Mouse (Mus musculus) myocyte (in vitro differentiated cells): ENCODE results near the gene 2310034G01Rik.

Experiments
- CEBPB ChIP-seq: IDR thresholded peaks from 2 replicates; pipeline ENCODE4 v1.6.1; 2011; ENCODE audit warnings: mild to moderate bottlenecking, moderate library complexity; ENCODE audit not compliant: poor library complexity, insufficient read depth, severe bottlenecking
- E2F4 ChIP-seq: IDR thresholded peaks from one replicate; pipeline ENCODE4 v1.6.1; 2011; ENCODE audit warnings: mild to moderate bottlenecking, control low read depth, moderate library complexity; ENCODE audit not compliant: insufficient read depth
- MAX ChIP-seq: IDR thresholded peaks from one replicate; pipeline ENCODE4 v1.6.1; 2011; ENCODE audit warnings: low read depth, mild to moderate bottlenecking, control low read depth
- MYOG ChIP-seq, 3 experiments: IDR thresholded peaks; one replicate each; pipeline ENCODE4 v1.6.1; 2011; ENCODE audit warnings: control low read depth in 2 of 3, low read depth in 2 of 3, mild to moderate bottlenecking in 2 of 3; ENCODE audit not compliant: insufficient read length in 2 of 3, control insufficient read depth in 1 of 3, insufficient read depth in 1 of 3
- POLR2A ChIP-seq: IDR thresholded peaks from one replicate; pipeline ENCODE4 v1.6.1; 2011; ENCODE audit warnings: low read depth, mild to moderate bottlenecking, control low read depth, moderate library complexity; ENCODE audit not compliant: insufficient read length
- REST ChIP-seq: IDR thresholded peaks from one replicate; pipeline ENCODE4 v1.6.1; 2011; ENCODE audit warnings: mild to moderate bottlenecking, control low read depth, moderate library complexity; ENCODE audit not compliant: insufficient read depth, insufficient read length
- TCF3 ChIP-seq: IDR thresholded peaks from one replicate; pipeline ENCODE4 v1.6.1; 2011; ENCODE audit warnings: low read depth, control low read depth; ENCODE audit not compliant: insufficient read length
- USF1 ChIP-seq: IDR thresholded peaks from one replicate; pipeline ENCODE4 v1.6.1; 2011; ENCODE audit warnings: low read depth, mild to moderate bottlenecking, control low read depth, moderate library complexity

GRCm38 (mm10) chr19:46330696-46331095 is 19.4 kb downstream of the 2310034G01Rik start:
- TF ChIP-seq REST, result no peak
- no peak for TF ChIP-seq E2F4
- no peak for TF ChIP-seq USF1
- TF ChIP-seq POLR2A, result no peak
- no peak for TF ChIP-seq TCF3
- TF ChIP-seq MYOG (IDR thresholded peaks at IDR 0.05; ENCODE audit: control insufficient read depth in 1 of 3, insufficient read depth in 1 of 3, insufficient read length in 2 of 3, low read depth in 2 of 3), result no peak
- no peak for TF ChIP-seq MAX
- TF ChIP-seq CEBPB, result no peak
